In the genomic region with DNA sequence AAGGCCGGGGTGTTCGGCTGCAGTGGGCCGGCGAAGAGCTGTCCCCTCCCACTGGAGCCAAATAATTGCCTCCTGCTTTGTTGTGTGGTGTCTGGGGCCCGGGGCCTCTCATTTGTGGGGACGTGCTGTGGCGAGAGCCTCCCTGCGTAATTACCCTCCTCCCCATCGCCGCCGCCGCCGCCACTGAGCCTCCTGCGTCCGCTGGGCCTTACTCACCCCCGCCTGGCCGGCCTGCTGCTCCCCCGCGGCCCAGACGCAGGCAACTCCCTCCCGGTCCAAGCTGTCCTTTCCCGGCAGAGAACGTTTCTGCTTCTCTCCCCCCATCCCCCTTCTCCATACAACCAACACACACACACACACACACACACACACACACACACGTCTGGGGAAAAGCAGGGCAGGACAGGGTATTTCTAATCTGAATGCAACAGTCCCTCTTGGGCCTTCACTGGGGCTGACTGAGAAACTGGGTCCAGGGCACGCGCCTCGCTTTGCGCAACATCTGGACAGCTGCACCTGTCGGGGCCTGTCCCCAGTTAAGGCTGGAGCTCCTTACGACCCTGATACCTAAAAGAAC, we compare ENCODE assay signal across 8 mouse cellular contexts. TPM values are rescaled to one million over a fixed set of nuclear protein-coding genes. Genes with fewer than 3 reads are reported as not detected.
DNase-seq lines count a peak whose midpoint lies in the region; ATAC-seq and TF ChIP-seq lines count a peak whose summit lies in the region.

No protein-coding gene starts in this region.

- peaks cover 41% of the 10 kb centered on the region for H3K27me3 ChIP-seq in embryonic facial prominence, embryonic 12.5 days
- H3K27me3 ChIP-seq in myocyte (ENCODE audit: control insufficient read depth, insufficient read depth, insufficient read length) = no peaks in the 10 kb centered on the region

- peak overlapping the region; percentile 33 for H3K4me3 ChIP-seq in embryonic facial prominence, embryonic 12.5 days
- H3K4me3 ChIP-seq in myocyte = peak overlapping the region; percentile 1

- H3K4me2 ChIP-seq in embryonic facial prominence, embryonic 12.5 days (replicated peaks) = peak overlapping the region; percentile 64
- H3K4me2 ChIP-seq in myocyte (ENCODE audit: low read depth) = peak overlapping the region; percentile 66

- peak; percentile 47 for TF ChIP-seq POLR2A in myocyte (IDR thresholded peaks at IDR 0.05; ENCODE audit: insufficient read length, low read depth)

- no peak for ATAC-seq in embryonic facial prominence, embryonic 12.5 days (ENCODE audit: insufficient number of reproducible peaks, insufficient read depth, low FRiP score, low TSS enrichment)

- H3K36me3 ChIP-seq in embryonic facial prominence, embryonic 12.5 days = no peaks in the 10 kb centered on the region
- H3K36me3 ChIP-seq in myocyte (ENCODE audit: control insufficient read depth, insufficient read depth) = no peaks in the 10 kb centered on the region

- DNase-seq in urinary bladder, postnatal 25 days (ENCODE audit: low spot score) = peak; percentile 37
- DNase-seq in urinary bladder, postnatal 36 days (ENCODE audit: low spot score in 2 of 2) = no peak
- DNase-seq in heart, postnatal 14 days = peak; percentile 53 to 55
- DNase-seq in kidney, postnatal 4 days = peak; percentile 73 to 83
- DNase-seq in frontal cortex, postnatal 36 days (ENCODE audit: low spot score in 2 of 2) = no peak
- no peak for DNase-seq in layer of hippocampus, adult 11-12 months (ENCODE audit: low spot score)

- 5% methylated on average over 30 of the region's 30 CpGs for WGBS in embryonic facial prominence, embryonic 12.5 days

- intact Hi-C loops in heart, postnatal 14 days (cut with DNase I) = no loop called here

- H3K79me2 ChIP-seq in myocyte (ENCODE audit: control insufficient read depth, insufficient read depth) = no peaks in the 10 kb centered on the region

- H3K9me3 ChIP-seq in embryonic facial prominence, embryonic 12.5 days = no peaks in the 10 kb centered on the region

- peak overlapping the region; percentile 60 for H3K9ac ChIP-seq in embryonic facial prominence, embryonic 12.5 days

- H3K27ac ChIP-seq in embryonic facial prominence, embryonic 12.5 days = no peak overlapping the region

- peak overlapping the region; percentile 7 for H3ac ChIP-seq in myocyte (ENCODE audit: control insufficient read depth, insufficient read length)

- H3K4me1 ChIP-seq in embryonic facial prominence, embryonic 12.5 days = peaks cover 21% of the 10 kb centered on the region

TF ChIP-seq in myocyte, 11 proteins besides CTCF, POLR2A, EP300 and RAD21:
- TF ChIP-seq MYOD1 (IDR thresholded peaks at IDR 0.05; ENCODE audit: control insufficient read depth in 1 of 3, insufficient read length in 2 of 3, low read depth in 2 of 3) = peak in 2 of 3 experiments; percentile 44 to 70
- TF ChIP-seq MYOG (IDR thresholded peaks at IDR 0.05; ENCODE audit: control insufficient read depth in 1 of 3, insufficient read depth in 1 of 3, insufficient read length in 2 of 3, low read depth in 2 of 3) = no peak

RNA-seq across cellular contexts. Expression of gene Sp2, which starts 14.7 kb away (rescaled TPM):
- 15.3 and 17.3 TPM in 2 replicates for polyA plus RNA-seq in embryonic facial prominence, embryonic 12.5 days (2016; fragmentation: Nextera tagmentation; extraction: Ambion mirVana)
- total RNA-seq in heart, postnatal 14 days (2021) = 10 to 100 TPM; 11.4 to 12.0 TPM
- polyA plus RNA-seq in myocyte (2012; fragmentation: generic; extraction: Trizol) = 11.5 TPM

RNA-seq across cellular contexts. Expression of gene Sp6, which starts 15.7 kb away (rescaled TPM):
- 1.3 and 2.2 TPM in 2 replicates for polyA plus RNA-seq in embryonic facial prominence, embryonic 12.5 days (2016; fragmentation: Nextera tagmentation; extraction: Ambion mirVana)
- total RNA-seq in heart, postnatal 14 days (2021) = under 1 TPM; 0.07 to 0.12 TPM
- polyA plus RNA-seq in myocyte (2012; fragmentation: generic; extraction: Trizol) = 6.0 TPM

RNA-seq across cellular contexts. Expression of gene Scrn2, which starts 32.3 kb away (rescaled TPM):
- 30.5 and 30.6 TPM in 2 replicates for polyA plus RNA-seq in embryonic facial prominence, embryonic 12.5 days (2016; fragmentation: Nextera tagmentation; extraction: Ambion mirVana)
- 10 to 100 TPM; 10.2 to 11.6 TPM for total RNA-seq in heart, postnatal 14 days (2021)
- polyA plus RNA-seq in myocyte (2012; fragmentation: generic; extraction: Trizol) = 22.4 TPM

RNA-seq across cellular contexts. Expression of gene Lrrc46, which starts 43.7 kb away (rescaled TPM):
- polyA plus RNA-seq in embryonic facial prominence, embryonic 12.5 days (2016; fragmentation: Nextera tagmentation; extraction: Ambion mirVana) = 0.87 and 0.89 TPM in 2 replicates
- under 1 TPM; 0.27 to 0.69 TPM for total RNA-seq in heart, postnatal 14 days (2021)
- 1.4 TPM for polyA plus RNA-seq in myocyte (2012; fragmentation: generic; extraction: Trizol)

RNA-seq across cellular contexts. Expression of gene Mrpl10, which starts 43.9 kb away (rescaled TPM):
- polyA plus RNA-seq in embryonic facial prominence, embryonic 12.5 days (2016; fragmentation: Nextera tagmentation; extraction: Ambion mirVana) = 79.9 and 81.6 TPM in 2 replicates
- 10 to 100 TPM; 79.9 to 88.0 TPM for total RNA-seq in heart, postnatal 14 days (2021)
- polyA plus RNA-seq in myocyte (2012; fragmentation: generic; extraction: Trizol) = 66.0 TPM

Comparison
In these comparisons a context has a peak if more than half of its experiments do, and no peak if none do; other contexts are left out.
1. DNase-seq: peak in urinary bladder, postnatal 25 days (single experiment), heart, postnatal 14 days (2 of 2) and kidney, postnatal 4 days (2 of 2); none in urinary bladder, postnatal 36 days (0 of 2), frontal cortex, postnatal 36 days (0 of 2) and layer of hippocampus, adult 11-12 months (single experiment).